Mouse (Mus musculus) kidney, adult 2 months (tissue): ENCODE measurements around the gene Tnks2.
A peak's percentile ranks its signal among the peaks of the same experiment; 100 is the strongest.

Experiments
- CTCF ChIP-seq: fragments of 200-500 bp; conservative IDR thresholded peaks from 2 replicates; pipeline ENCODE4 v1.5.1; 2011; ENCODE audit warnings: low read depth, mild to moderate bottlenecking, control low read depth, low read length, moderate library complexity, mixed read lengths; ENCODE audit not compliant: insufficient read depth, insufficient read length
- POLR2A ChIP-seq: fragments of 200-500 bp; IDR thresholded peaks from one replicate; pipeline ENCODE4 v1.6.1; 2011; ENCODE audit warnings: low read depth, low read length, control low read depth

DNA sequence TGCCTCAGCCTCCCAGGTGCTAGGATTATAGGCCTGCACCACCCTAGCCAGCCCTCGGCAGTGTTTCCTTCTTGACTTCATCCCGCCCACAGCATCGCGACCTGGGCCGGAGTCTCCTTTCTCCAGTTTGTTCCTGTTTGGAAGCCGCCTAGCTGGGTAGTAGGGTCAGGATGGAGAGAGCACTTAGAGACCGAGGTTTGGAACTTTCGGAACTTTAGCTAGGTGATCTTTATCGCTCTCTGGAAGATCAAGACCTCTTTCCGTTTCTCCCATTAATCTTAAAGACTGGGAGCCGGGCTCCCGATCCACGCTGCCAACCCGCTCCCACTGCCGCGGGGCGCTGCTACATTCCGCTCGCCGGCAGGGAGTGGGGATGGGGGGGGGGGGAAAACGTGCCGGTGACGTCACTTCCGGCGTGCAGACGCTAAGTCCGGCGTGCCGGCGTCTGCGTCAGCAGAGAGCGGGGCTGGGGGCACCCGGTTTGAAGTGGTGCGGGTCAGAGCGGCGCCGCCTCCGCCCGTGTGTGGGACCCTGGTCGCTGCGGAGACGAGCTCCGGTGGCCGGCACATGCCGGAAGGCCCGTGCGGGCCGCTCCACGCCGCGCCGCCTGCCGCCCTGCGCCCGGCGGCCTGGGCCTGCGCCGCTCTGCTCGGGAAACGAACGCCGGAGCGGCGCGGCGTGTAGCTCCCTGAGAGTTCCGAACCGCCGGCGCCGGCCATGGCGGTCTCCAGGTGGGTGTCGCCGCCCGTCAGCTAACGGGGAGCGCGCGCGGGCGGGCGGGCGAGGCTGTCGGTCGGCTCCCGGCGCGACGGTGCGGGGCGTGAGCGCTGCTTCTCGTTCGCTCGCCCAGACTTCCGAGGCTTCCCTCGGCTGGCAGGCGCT, 91.9 kb downstream of the Tnks2 start, which contains the start of gene Btaf1:
- TF ChIP-seq CTCF: no peak
- TF ChIP-seq POLR2A: peak; percentile 48
